Mouse (Mus musculus) G1E (cell line): ENCODE measurements around the gene Myo15.

Source experiments
- CTCF ChIP-seq: IDR thresholded peaks from 2 replicates; pipeline ENCODE4 v1.5.1; 2012; ENCODE audit warnings: low read depth, low read length, inconsistent platforms, mixed read lengths
- GATA1 ChIP-seq: IDR thresholded peaks from 2 replicates; pipeline ENCODE4 v1.6.1; 2012; ENCODE audit warnings: borderline replicate concordance, low read length, inconsistent platforms, mixed read lengths
- TAL1 ChIP-seq: conservative IDR thresholded peaks from 2 replicates; pipeline ENCODE4 v1.6.1; 2012; ENCODE audit warnings: low read depth, low read length, inconsistent platforms, mixed read lengths

- TF ChIP-seq GATA1 (no peak), CTCF (no peak), TAL1 (no peak)
Measured at GRCm38 (mm10) chr11:60540002-60540610, 71.0 kb downstream of the Myo15 start.
